Mouse (Mus musculus): ENCODE data around the gene Sgca.

GRCm38 (mm10) chr11:94933584-94933983, 42.5 kb downstream of the Sgca start:
- no peak for TF ChIP-seq CTCF (IDR thresholded peaks at IDR 0.05; ENCODE audit: borderline replicate concordance, extremely low read depth, insufficient read depth, insufficient read length)
- TF ChIP-seq POLR2A (IDR thresholded peaks at IDR 0.05; ENCODE audit: borderline replicate concordance, extremely low read depth, insufficient read depth, insufficient read length, poor library complexity, severe bottlenecking), result no peak

Measured in brain, embryonic 14.5 days (tissue).